Mouse (Mus musculus): Measurements from ENCODE around the gene Kcnj9. TPM values are rescaled to one million over a fixed set of nuclear protein-coding genes. Genes with fewer than 3 reads are reported as not detected.
A peak's percentile ranks its signal among the peaks of the same experiment; 100 is the strongest.

The Kcnj9 gene
- total RNA-seq, 2 experiments from 2014 or later = 2.1 TPM; not detected in 1

DNA sequence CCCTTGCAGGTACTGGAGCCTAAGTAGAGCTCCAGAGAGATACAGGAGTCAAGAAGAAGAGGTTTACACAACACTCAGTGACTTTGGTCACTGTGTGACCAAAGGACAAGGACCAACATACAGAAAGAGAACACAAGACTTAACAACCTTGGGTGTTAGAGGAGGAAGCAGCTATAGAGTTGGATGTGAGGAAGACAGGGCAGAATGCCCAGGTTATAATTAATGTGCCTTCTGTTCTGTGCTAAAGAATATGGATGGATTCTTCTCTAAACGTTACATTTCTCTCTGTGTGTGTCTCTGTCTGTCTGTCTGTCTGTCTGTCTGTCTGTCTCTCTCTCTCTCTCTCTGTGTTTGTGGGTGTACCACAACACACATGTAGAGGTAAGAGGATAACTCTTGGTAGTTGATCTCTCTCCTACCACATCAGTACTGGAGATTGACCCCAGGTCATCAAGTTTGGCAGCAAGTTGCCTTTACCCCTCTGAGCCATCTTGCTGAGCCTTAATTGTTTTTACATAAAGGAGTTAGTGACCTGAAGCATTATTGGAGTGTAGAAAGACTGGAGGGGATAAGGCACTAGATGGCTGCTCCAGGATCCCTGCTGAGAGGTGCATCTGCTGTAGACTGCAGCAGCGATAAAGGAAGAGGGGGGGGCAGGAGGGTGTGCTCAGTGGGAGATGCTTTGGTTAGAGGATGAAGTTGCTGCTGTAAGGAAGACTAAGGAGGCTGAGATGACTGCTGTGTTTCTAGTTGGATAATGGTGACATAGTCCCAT is 8.5 kb upstream of the Kcnj9 start:
- no peak for ATAC-seq (replicated peaks; ENCODE audit: low FRiP score, poor library complexity, severe bottlenecking)

GRCm38 (mm10) chr1:172335804-172336203 is 6.7 kb upstream of the Kcnj9 start:
- no peak for ATAC-seq (replicated peaks; ENCODE audit: low FRiP score, poor library complexity, severe bottlenecking)

DNA sequence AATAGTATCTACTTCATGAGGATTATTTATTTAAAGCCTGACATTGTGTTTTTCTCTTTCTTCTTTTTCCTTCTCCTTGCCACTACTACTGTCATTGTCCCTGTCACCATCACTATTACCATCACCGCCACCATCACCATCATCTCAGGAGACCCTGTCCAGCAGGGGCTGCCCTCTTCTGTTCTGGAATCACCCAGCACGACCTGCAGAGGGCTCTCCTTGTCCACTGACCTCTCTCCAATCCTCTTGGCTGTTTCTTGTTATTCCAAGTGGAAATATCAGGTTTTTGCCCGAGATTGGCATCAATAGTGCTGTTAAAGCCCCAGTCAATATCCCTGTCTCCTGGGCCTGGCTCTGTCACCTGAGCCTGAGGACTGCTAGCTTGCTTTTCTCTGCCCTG is 4.4 kb upstream of the Kcnj9 start:
- no peak for ATAC-seq (replicated peaks; ENCODE audit: low FRiP score, poor library complexity, severe bottlenecking)

DNA sequence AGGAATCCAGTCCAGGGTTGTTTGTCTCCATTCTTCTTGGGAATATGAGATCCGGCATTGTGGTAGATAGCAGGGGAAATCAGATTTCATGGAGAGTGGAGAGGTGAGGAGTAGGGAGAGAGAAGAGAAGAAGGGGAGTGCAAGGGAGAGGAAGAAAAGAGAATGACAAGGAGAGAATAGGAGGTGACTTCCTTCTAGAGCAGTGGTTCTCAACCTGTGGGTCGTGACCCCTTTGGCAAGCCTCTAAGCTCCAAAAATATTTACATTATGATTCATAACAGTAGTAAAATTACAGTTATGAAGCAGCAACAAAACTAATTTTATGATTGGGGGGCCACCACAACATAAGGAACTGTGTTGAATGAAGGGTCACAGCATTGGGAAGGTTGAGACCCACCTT is 3.8 kb upstream of the Kcnj9 start:
- no peak for ATAC-seq (replicated peaks; ENCODE audit: low FRiP score, poor library complexity, severe bottlenecking)

DNA sequence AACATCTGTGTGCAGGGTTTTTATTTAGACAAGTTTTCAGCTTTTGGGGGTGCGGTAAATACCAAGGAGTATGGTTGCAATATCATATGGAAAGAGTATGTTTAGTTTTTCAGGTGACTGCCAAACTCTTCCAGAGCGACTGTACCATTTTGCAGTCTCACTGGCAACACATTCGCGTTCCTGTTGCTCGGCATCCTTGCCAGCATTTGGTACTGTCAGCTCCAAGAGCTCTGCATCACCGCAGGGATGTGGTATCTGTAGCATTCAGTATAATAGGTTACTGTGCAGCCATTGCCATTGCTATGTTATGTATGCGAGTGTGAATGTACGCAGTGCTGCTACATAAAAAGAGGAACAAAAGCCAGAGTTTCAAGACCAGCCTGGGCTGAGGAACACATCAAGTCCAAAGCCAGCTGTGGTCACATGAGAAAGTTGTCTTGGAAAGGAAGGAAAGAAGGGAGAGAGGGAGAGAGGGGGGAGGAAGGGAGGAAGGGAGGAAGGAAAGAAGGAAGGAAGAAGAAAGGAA is 2.4 kb upstream of the Kcnj9 start:
- ATAC-seq (replicated peaks; ENCODE audit: low FRiP score, poor library complexity, severe bottlenecking) = no peak

- no peak for ATAC-seq (replicated peaks; ENCODE audit: low FRiP score, poor library complexity, severe bottlenecking)
These were observed 498 bp upstream of the Kcnj9 start for GRCm38 (mm10) chr1:172329616-172330015.

- ATAC-seq (replicated peaks; ENCODE audit: low FRiP score, poor library complexity, severe bottlenecking) = no peak
These were observed 657 bp downstream of the Kcnj9 start for GRCm38 (mm10) chr1:172328461-172328860.

GRCm38 (mm10) chr1:172328041-172328440 is 1.1 kb downstream of the Kcnj9 start:
- no peak for ATAC-seq (replicated peaks; ENCODE audit: low FRiP score, poor library complexity, severe bottlenecking)

- no peak for ATAC-seq (replicated peaks; ENCODE audit: low FRiP score, poor library complexity, severe bottlenecking)
These were observed 1.7 kb downstream of the Kcnj9 start for GRCm38 (mm10) chr1:172327206-172328001.

DNA sequence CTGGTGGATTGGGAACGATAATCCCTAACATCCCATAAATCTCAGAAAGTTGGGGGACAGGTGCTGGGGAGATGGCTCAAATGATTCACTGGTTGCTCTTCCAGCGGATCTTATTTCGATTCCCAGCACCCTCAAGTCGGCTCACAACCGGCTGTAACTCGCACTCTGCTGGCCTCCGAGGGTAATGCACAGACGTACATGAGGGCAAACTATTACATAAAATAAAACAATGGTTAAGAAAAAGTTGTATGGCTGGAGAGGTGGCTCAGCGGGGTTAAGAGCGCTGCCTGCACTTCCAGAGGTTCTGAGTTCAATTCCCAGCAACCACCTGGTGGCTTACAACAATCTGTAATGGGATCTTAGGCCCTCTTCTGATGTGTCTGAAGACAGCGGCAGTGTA is 2.4 kb downstream of the Kcnj9 start:
- no peak for ATAC-seq (replicated peaks; ENCODE audit: low FRiP score, poor library complexity, severe bottlenecking)

DNA sequence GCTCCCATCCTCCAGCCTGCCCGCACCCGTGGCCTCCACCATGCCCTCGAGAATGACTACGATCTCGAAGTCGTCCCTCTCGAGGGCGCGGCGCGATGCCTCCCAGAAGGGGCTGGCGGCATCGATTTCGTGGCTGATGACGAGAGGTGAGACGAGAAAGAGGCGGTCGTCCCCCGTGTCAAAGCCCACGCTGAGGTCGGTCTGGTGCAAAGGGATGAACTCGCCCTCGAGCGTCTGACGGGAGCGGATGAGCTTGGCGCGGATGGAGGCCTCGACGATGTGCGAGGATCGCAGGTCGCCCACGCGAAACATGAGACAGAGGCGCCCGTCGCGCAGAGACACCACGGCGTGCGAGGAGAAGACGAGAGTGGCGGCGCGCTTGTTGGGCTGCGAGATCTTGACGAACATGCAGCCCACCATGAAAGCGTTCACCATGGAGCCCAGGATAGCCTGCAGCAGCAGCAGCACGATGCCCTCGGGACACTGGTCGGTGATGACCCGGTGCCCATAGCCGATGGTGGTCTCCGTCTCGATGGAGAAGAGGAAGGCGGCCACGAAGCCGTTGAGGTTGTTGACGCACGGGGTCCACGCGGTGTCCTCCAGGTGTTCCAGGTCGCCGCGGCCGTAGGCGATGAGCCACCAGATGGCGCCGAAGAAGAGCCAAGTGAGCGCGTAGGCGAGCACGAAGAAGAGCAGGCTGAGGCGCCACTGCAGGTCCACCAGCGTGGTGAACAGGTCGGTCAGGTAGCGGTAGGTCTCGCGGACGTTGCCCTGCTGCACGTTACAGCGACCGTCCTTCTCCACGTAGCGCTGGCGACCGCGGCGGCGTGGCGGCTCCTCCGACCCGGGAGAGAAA is 3.2 kb downstream of the Kcnj9 start:
- no peak for ATAC-seq (replicated peaks; ENCODE audit: low FRiP score, poor library complexity, severe bottlenecking)

- ATAC-seq (replicated peaks; ENCODE audit: low FRiP score, poor library complexity, severe bottlenecking) = peak; percentile 81
These were observed 4.4 kb downstream of the Kcnj9 start for GRCm38 (mm10) chr1:172324725-172325124.

- no peak for ATAC-seq (replicated peaks; ENCODE audit: low FRiP score, poor library complexity, severe bottlenecking)
These were observed 5.2 kb downstream of the Kcnj9 start for GRCm38 (mm10) chr1:172323801-172324359.

- no peak for ATAC-seq (replicated peaks; ENCODE audit: low FRiP score, poor library complexity, severe bottlenecking)
These were observed 5.8 kb downstream of the Kcnj9 start for GRCm38 (mm10) chr1:172323298-172323697.

GRCm38 (mm10) chr1:172322725-172323124 is 6.4 kb downstream of the Kcnj9 start:
- ATAC-seq (replicated peaks; ENCODE audit: low FRiP score, poor library complexity, severe bottlenecking) = no peak

DNA sequence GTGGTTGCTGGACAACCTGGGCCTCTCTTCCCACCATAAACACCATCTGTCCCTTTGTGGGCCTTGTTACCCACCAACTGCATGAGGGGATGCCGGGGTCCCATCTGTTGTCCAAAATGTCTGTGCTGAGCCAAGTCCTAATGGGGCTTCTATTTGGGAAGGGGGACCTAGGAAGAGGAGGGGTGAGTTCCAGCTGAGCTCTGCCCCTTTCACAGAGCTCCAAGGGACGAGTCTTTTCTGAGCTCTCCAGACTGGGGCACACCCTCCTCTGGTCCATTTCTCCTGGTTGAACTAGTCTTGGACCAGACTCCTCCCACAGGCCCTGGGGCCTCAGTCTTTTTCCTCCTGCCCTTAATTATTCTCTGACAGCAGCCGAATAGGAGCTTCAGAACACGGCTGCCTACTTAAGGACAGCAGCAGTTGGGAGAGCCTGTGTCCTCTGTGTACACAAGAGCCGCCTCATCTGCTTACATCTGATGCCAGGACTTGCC is 9.2 kb downstream of the Kcnj9 start:
- no peak for ATAC-seq (replicated peaks; ENCODE audit: low FRiP score, poor library complexity, severe bottlenecking)

DNA sequence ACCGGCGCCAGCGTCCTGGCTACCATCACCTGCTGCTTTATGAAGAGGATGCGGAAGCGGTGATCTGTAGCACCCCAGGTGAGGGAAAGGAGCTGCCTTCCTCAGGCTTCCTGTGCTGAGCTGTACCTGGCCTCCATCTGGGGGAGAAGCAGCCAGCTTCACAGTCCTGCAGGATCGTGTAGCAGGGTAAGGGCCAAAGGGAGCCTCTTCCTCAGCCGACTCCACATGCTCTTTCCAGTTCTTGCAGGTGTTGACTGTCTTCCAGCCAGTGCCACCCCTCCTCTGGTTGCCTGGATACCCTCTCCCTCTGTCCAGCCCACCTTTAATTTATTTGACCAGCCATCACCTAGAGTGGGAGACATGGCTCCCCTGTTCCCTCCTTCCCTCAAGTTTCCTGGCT is 9.8 kb downstream of the Kcnj9 start:
- ATAC-seq (replicated peaks; ENCODE audit: low FRiP score, poor library complexity, severe bottlenecking) = no peak

DNA sequence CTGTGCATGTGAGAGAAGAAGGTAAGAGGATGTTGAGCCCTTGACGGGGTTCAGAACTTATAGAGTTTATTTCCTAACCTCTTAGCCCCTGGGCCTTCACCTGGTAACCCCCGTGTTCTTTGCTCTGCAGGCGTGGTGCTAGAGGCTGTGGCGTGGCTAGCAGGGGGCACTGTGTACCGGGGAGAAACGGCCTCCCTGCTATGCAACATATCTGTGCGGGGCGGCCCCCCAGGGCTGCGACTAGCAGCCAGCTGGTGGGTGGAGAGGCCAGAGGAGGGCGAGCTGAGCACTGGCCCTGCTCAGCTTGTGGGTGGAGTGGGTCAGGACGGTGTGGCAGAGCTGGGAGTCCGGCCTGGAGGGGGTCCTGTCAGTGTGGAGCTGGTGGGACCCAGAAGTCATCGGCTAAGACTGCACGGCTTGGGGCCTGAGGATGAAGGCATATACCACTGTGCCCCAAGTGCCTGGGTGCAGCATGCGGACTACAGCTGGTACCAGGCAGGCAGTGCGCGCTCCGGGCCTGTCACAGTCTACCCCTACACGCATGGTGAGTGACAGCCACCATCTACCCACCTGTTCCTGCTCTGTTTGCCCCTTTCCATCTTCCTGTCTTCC is 10.6 kb downstream of the Kcnj9 start:
- ATAC-seq (replicated peaks; ENCODE audit: low FRiP score, poor library complexity, severe bottlenecking) = no peak

GRCm38 (mm10) chr1:172317946-172318345 is 11.2 kb downstream of the Kcnj9 start:
- ATAC-seq (replicated peaks; ENCODE audit: low FRiP score, poor library complexity, severe bottlenecking) = no peak

Data from erythroblast, adult 5-6 weeks (primary cell).